Mouse (Mus musculus) MEL (cell line): Measurements from ENCODE around the gene Rpa1.

Experiments used
- CTCF ChIP-seq, 3 experiments: IDR thresholded peaks in 2 of 3; conservative IDR thresholded peaks in 1 of 3; 2 replicates each; pipeline ENCODE4 v1.5.1; 2011 to 2012; ENCODE audit warnings: low read length in 3 of 3, low read depth in 2 of 3, mild to moderate bottlenecking in 2 of 3, improper control_type of control experiment in 1 of 3, inconsistent platforms in 1 of 3, mixed read lengths in 1 of 3, moderate library complexity in 1 of 3; ENCODE audit not compliant: control insufficient read depth in 1 of 3, insufficient read depth in 1 of 3, poor library complexity in 1 of 3, severe bottlenecking in 1 of 3
- EP300 ChIP-seq, 2 experiments: IDR thresholded peaks; 2 replicates each; pipeline ENCODE4 v1.6.1; 2011; ENCODE audit warnings: improper control_type of control experiment in 2 of 2, low read length in 2 of 2, low read depth in 1 of 2, mild to moderate bottlenecking in 1 of 2
- HCFC1 ChIP-seq: IDR thresholded peaks from 2 replicates; pipeline ENCODE4 v1.6.1; 2012; ENCODE audit warnings: low read depth, mild to moderate bottlenecking, inconsistent platforms, low read length, improper control_type of control experiment, moderate library complexity
- KAT2A ChIP-seq: conservative IDR thresholded peaks from 2 replicates; pipeline ENCODE4 v1.6.1; 2012; ENCODE audit warnings: low read depth, low read length, improper control_type of control experiment, inconsistent platforms
- MAFK ChIP-seq: IDR thresholded peaks from 2 replicates; pipeline ENCODE4 v1.6.1; 2011; ENCODE audit warnings: low read depth, mild to moderate bottlenecking, low read length, improper control_type of control experiment, borderline replicate concordance
- MYC ChIP-seq: IDR thresholded peaks from 2 replicates; pipeline ENCODE4 v1.6.1; 2011; ENCODE audit warnings: low read depth, mild to moderate bottlenecking, low read length, improper control_type of control experiment, moderate library complexity
- POLR2A ChIP-seq, 2 experiments: IDR thresholded peaks; 2 replicates each; pipeline ENCODE4 v1.6.1; 2011 to 2012; ENCODE audit warnings: low read length in 2 of 2, mild to moderate bottlenecking in 2 of 2, control low read depth in 1 of 2, improper control_type of control experiment in 1 of 2, low read depth in 1 of 2, moderate library complexity in 1 of 2; ENCODE audit not compliant: control insufficient read depth in 1 of 2, insufficient read depth in 1 of 2, poor library complexity in 1 of 2
- USF1 ChIP-seq: IDR thresholded peaks from 2 replicates; pipeline ENCODE4 v1.6.1; 2014; ENCODE audit warnings: low read depth, mild to moderate bottlenecking, inconsistent platforms, low read length, improper control_type of control experiment, moderate library complexity
- ZKSCAN1 ChIP-seq: IDR thresholded peaks from 2 replicates; pipeline ENCODE4 v1.6.1; 2012; ENCODE audit warnings: low read depth, mild to moderate bottlenecking, inconsistent platforms, low read length, improper control_type of control experiment, moderate library complexity

- no peak for TF ChIP-seq POLR2A (IDR thresholded peaks at IDR 0.05; ENCODE audit: control insufficient read depth in 1 of 2, insufficient read depth in 1 of 2, low read depth in 1 of 2, low read length in 2 of 2, poor library complexity in 1 of 2)
- no peak for TF ChIP-seq MYC
- no peak for TF ChIP-seq KAT2A
- TF ChIP-seq CTCF (IDR thresholded peaks at IDR 0.05 in 2 of 3, conservative IDR thresholded peaks at IDR 0.05 in 1 of 3; ENCODE audit: control insufficient read depth in 1 of 3, insufficient read depth in 1 of 3, low read depth in 2 of 3, low read length in 3 of 3, poor library complexity in 1 of 3, severe bottlenecking in 1 of 3) = no peak
- no peak for TF ChIP-seq HCFC1
- no peak for TF ChIP-seq USF1
- TF ChIP-seq EP300 (IDR thresholded peaks at IDR 0.05; ENCODE audit: low read depth in 1 of 2, low read length in 2 of 2) = no peak
- no peak for TF ChIP-seq MAFK
- no peak for TF ChIP-seq ZKSCAN1
Observed at GRCm38 (mm10) chr11:75263964-75264312, 84.2 kb downstream of the Rpa1 start.
